Mouse (Mus musculus) thymus, postnatal 4 days (tissue): ENCODE results near the gene Fbxo17.
"Not testable (repeated sequence)": the region's sequence is repeated elsewhere in the genome, so short reads cannot be mapped to it uniquely, and the experiment has no call there.

Experiments
- DNase-seq: peaks from one replicate; pipeline ENCODE4 v3.0.0; 2021

The Fbxo17 gene

GRCm38 (mm10) chr7:28716590-28717281, at the start of gene Fbxo17:
Gene Fbxo17 (plus strand): TSS chr7:28716804.
- DNase-seq = peak; percentile 77

GRCm38 (mm10) chr7:28671172-28671571, 45.4 kb upstream of the Fbxo17 start:
- peak; percentile 53 for DNase-seq

GRCm38 (mm10) chr7:28672276-28672675, 44.3 kb upstream of the Fbxo17 start:
- DNase-seq = peak; percentile 53

GRCm38 (mm10) chr7:28672786-28673185, 43.8 kb upstream of the Fbxo17 start:
- not testable (repeated sequence) for DNase-seq

GRCm38 (mm10) chr7:28674994-28675393, 41.6 kb upstream of the Fbxo17 start:
- DNase-seq = no peak

GRCm38 (mm10) chr7:28675746-28676145, 40.9 kb upstream of the Fbxo17 start:
- DNase-seq = no peak

- peak; percentile 43 for DNase-seq
Measured at GRCm38 (mm10) chr7:28676811-28677541, 39.6 kb upstream of the Fbxo17 start.

GRCm38 (mm10) chr7:28677624-28678023, 39.0 kb upstream of the Fbxo17 start:
- DNase-seq = no peak

GRCm38 (mm10) chr7:28691075-28691474, 25.5 kb upstream of the Fbxo17 start:
- no peak for DNase-seq

- DNase-seq = no peak
Measured at GRCm38 (mm10) chr7:28692545-28693320, 23.9 kb upstream of the Fbxo17 start, which contains the start of gene Fbxo27. Gene Fbxo27 (plus strand): TSS chr7:28692849.

- DNase-seq = peak; percentile 96
Measured at GRCm38 (mm10) chr7:28693321-28693966, 23.2 kb upstream of the Fbxo17 start.

- DNase-seq = peak; percentile 69
Measured at GRCm38 (mm10) chr7:28694423-28694822, 22.2 kb upstream of the Fbxo17 start.

GRCm38 (mm10) chr7:28694966-28695511, 21.6 kb upstream of the Fbxo17 start:
- peak; percentile 43 for DNase-seq

GRCm38 (mm10) chr7:28697277-28697676, 19.3 kb upstream of the Fbxo17 start:
- DNase-seq = no peak

- no peak for DNase-seq
Measured at GRCm38 (mm10) chr7:28700269-28700668, 16.3 kb upstream of the Fbxo17 start.

GRCm38 (mm10) chr7:28701306-28701705, 15.3 kb upstream of the Fbxo17 start:
- not testable (repeated sequence) for DNase-seq

GRCm38 (mm10) chr7:28702601-28703143, 13.9 kb upstream of the Fbxo17 start:
- DNase-seq = no peak

GRCm38 (mm10) chr7:28709454-28709853, 7.2 kb upstream of the Fbxo17 start:
- DNase-seq = no peak

GRCm38 (mm10) chr7:28710962-28711361, 5.6 kb upstream of the Fbxo17 start:
- DNase-seq = peak; percentile 60

GRCm38 (mm10) chr7:28714667-28715066, 1.9 kb upstream of the Fbxo17 start:
- no peak for DNase-seq

- DNase-seq = peak; percentile 67
Measured at GRCm38 (mm10) chr7:28715598-28715997, 1.0 kb upstream of the Fbxo17 start.

- no peak for DNase-seq
Measured at GRCm38 (mm10) chr7:28717726-28718125, 1.1 kb downstream of the Fbxo17 start.
